Mouse (Mus musculus) thymus, postnatal 4 days (tissue): ENCODE measurements at regions not wholly inside any gene's neighbourhood (a gene's known extent, or its start where the extent isn't known, plus 50 kb on each side); places are given as distances from the start of the nearest gene placed in this dataset.

Source experiments
- DNase-seq: peaks from one replicate; pipeline ENCODE4 v3.0.0; 2021

DNA sequence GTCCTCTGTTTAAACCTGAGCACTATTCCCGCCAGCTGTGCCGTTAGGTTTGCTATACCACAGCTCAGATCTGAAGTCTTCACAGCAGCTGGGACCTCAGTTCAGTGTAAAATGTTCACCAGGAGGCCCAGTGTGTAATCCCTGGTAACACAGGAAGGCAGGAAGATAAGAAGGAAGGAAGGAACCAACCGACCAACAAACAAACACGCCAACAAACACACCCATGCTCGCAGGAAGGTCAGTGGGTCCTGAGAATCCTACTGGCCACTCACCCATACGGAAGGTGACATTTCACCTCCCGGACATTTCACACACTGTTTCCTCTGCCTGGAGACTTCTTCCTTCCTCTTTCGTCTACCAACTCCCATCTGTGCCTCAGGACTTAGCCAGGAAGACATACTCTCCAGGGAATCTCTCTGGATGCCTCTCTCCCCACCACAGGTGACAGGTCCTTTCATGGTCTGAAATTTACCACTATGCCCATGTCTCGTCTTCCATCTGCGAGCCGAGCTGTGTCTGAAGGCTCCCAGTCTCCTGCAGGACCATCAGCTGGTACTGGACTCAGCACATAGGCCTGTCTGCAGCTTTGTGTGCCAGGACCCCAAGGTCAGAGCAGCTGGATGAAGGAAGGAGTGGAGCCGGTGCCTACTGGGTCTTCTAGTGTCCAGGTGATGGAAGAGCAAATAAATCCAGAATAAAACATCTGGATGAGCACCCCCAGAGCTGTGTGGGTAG is 61.1 kb upstream of the Xpa start:
- DNase-seq = no peak

DNA sequence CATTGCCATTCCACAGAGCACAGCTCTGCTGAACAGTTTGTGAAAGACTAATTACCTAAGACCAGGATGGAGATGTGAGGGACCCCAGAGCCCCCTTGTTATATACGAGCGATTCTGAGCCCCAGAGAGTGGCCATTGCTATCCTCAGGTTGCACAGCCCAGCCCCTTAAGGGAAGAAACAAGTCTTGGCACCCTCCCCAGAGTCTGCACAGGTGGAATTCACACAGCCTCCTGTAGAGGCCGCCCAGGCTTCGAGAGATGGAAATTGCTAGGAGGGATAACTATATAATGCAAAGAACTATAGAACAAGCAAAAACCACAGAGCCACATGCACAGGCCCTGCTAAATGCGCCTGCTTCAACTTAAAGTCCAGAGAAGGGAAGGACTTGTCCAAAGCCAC is 62.7 kb upstream of the Xpa start:
- DNase-seq = peak; percentile 20

DNA sequence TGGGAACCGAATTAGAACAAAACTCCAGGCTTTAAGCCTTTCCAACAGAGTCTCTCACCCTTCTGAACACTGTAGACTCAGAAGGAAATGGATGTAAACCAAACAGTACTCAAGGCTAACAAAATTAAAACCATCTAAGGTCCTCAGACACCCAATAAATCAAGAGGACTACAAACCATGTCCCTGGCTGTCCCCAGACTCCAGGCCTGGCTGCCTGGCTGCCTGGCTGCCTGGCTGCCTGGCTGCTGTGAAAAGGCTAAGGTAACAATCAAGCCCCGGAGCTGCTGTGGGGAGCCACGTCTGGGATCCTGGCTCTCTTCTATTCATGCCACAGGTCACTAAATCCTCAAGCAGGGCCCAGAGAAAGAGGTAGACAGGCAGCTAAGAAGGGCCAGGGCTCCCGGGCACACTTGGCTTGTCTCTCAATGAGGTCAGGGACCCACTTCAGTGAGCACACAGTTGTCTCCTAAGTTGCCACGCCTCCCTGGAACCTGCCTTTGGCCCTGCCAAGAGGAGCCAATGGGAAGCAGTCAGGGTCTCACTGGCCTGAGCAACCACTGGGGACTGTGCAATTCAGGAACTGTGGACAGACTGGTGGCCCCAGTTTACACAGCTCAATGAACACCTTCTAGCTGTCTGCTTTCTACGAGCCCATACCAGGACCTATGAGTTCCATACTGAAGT is 72.6 kb upstream of the Xpa start:
- no peak for DNase-seq

DNA sequence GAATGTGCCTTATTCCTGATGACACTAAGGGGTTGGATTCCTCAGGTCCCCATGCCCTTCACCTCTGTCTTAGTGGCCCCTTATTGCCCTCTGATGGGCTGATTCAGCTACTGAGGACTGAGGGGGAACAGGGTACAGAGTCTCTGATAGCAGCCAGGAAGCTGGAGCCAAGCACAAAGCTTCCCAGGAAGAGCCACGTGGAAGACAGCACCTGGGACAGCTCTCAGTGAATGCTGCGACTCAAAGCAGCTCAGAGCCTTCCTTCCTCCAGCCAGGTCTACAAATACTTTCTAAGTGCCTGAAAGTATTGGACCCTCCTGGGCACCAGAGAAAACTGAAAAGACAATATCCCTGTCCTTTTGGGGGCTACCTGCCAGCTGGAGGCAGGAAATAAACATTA is 72.3 kb upstream of the Foxe1 start:
- no peak for DNase-seq

DNA sequence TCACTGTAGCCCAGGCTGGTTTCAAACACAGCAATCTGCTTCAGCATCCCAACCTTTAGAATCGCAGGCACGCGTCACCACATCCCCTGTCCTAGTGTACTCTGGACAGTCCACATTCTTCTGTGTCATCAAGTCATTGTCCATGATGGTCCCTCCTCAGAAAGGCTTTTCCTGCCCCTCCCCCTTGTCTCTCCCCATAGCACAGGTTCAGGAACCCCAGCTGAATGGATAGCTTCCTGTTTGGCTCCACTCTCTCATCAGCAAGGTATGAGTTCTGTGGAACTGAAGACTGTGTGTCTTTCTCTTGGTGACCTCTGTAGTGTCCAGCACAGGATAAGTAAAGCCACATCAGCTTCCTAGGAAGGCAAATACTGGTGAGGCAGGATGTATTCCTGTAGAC is 67.6 kb upstream of the Foxe1 start:
- no peak for DNase-seq

DNA sequence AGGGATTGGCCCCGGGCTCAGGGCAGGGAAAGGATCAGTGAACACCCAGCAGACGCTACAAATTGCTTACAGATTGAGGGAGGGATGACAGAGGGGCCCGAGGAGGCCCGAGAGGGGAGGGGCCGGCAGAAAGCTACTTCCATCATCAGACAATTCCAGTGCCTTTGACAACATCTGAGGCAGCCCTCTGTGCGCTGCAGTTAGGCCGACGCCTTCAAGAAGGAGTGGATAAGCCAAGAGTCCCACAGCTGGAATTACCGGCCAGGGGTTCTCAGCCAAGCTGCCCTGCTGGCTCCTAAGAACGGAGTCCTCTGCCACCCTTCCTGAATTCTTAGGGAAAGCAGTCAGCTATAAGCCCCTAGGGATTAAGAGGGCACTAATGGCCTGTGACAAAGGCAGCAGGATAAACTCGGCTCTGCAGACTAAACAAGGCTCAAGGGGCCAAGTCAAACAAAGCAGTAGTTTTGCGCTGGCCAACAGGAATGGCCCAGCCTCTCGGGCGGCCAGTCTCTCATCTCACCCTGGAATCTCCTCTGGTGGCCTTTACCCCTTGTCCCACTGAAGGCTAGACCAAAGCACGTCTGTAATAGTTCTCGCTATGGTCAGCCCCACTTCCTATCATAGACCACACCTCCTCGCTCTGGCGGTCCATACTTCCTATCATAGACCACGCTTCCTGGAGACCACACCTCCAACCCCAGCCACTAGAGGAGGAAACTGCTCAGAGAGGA is 66.4 kb upstream of the Foxe1 start:
- DNase-seq = peak; percentile 42

DNA sequence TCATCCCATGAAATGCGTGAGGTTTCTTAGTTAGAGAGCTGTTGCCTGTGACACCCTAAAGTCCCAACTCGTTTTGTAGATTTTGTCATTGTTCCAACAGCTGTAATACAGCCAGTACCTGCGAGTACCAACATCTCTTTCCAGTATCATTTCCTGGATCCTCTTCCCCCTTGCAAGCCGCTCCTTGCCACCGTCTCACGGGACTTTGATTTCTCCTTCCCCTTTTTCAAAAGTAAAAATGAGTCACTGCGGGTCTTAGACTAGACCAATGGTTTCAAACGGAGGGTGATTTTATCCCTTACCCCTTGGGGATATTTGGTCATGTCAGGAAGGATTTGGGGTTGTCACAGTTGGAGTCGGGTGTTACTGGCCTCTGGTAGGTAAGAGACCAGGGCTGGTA is 56.5 kb upstream of the Foxe1 start:
- no peak for DNase-seq

DNA sequence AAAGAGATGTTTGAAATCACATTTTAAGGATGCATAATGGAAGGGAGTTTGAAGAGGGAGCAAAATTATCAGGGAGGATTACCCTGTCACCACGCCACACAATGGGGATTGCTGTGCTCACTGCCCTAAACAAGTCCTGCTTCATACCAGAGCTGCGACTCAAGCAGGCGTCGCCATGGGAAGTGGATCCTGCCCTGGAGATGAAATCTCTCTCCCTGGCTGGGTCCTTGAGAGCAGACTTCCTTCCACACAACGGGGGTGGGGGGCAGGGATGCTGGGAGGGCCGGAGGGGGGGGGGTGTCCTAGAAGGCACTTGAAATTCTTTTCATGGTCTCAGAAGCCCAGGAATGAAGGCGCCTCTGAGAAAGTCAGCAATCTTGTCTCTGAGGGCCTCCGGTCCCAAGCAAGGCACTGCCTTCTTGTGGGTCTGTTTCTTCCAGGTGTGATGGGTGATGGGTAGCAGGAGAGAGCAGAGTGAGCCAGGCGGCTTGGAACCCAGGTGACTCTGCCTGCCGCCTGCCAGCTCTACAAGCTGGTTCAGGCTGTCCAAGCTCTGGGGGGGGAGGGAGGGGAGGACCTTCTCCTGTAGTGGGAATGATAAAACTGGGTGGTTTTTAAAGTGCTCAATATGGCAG is 51.7 kb upstream of the Foxe1 start:
- DNase-seq = no peak
